Mouse (Mus musculus) ES-E14 (cell line): ENCODE results near the gene Slc24a4. TPM values are rescaled to one million over a fixed set of nuclear protein-coding genes. Genes with fewer than 3 reads are reported as not detected.

ENCODE experiments used
- DNase-seq: peaks from one replicate; pipeline ENCODE4 v3.0.0-alpha.2; 2013; ENCODE audit warnings: low read depth, low spot score
- H3K27ac ChIP-seq: 2 replicates; pipeline ENCODE4 v1.5.1; 2012; ENCODE audit warnings: low read depth, mild to moderate bottlenecking, low read length, moderate library complexity, mixed read lengths; ENCODE audit not compliant: poor library complexity, insufficient read depth, severe bottlenecking
- H3K36me3 ChIP-seq: 2 replicates; pipeline ENCODE4 v1.6.1; 2012; ENCODE audit warnings: mild to moderate bottlenecking, low read length, moderate library complexity, mixed read lengths; ENCODE audit not compliant: control insufficient read depth, poor library complexity, insufficient read depth, severe bottlenecking
- H3K4me1 ChIP-seq, 2 experiments: fragments of 150-350 bp in 1 of 2; sonication (generic) in 1 of 2; 2 replicates each; pipeline ENCODE4 v1.6.1; 2012; ENCODE audit warnings: low read length in 2 of 2, mild to moderate bottlenecking in 1 of 2, mixed read lengths in 1 of 2; ENCODE audit not compliant: control insufficient read depth in 2 of 2, insufficient read depth in 2 of 2, poor library complexity in 1 of 2
- H3K4me3 ChIP-seq, 2 experiments: fragments of 150-350 bp in 1 of 2; sonication (generic) in 1 of 2; 2 replicates each; pipeline ENCODE4 v1.5.1; 2012; ENCODE audit warnings: low read length in 2 of 2, low read depth in 1 of 2, mild to moderate bottlenecking in 1 of 2, mixed read lengths in 1 of 2; ENCODE audit not compliant: insufficient read depth in 1 of 2, poor library complexity in 1 of 2, severe bottlenecking in 1 of 2
- H3K9ac ChIP-seq: 2 replicates; pipeline ENCODE4 v1.6.1; 2012; ENCODE audit warnings: low read depth, mild to moderate bottlenecking, low read length, mixed read lengths; ENCODE audit not compliant: poor library complexity, insufficient read depth, severe bottlenecking
- H3K9me3 ChIP-seq: fragments of 150-350 bp; sonication (generic); 2 replicates; pipeline ENCODE4 v1.6.1; 2012; ENCODE audit warnings: low read depth, mild to moderate bottlenecking, low read length; ENCODE audit not compliant: control insufficient read depth, insufficient read depth
- CHD2 ChIP-seq: IDR thresholded peaks from 2 replicates; pipeline ENCODE4 v1.6.1; 2014; ENCODE audit warnings: mild to moderate bottlenecking, low read depth, low read length, inconsistent platforms
- HCFC1 ChIP-seq: IDR thresholded peaks from 2 replicates; pipeline ENCODE4 v1.6.1; 2012; ENCODE audit warnings: low read length, inconsistent platforms, borderline replicate concordance; ENCODE audit not compliant: insufficient read depth
- MAFK ChIP-seq: IDR thresholded peaks from 2 replicates; pipeline ENCODE4 v1.6.1; 2014; ENCODE audit warnings: mild to moderate bottlenecking, low read depth, low read length, inconsistent platforms; ENCODE audit not compliant: insufficient read depth
- ZC3H11A ChIP-seq: IDR thresholded peaks from 2 replicates; pipeline ENCODE4 v1.6.1; 2012; ENCODE audit warnings: low read depth, mild to moderate bottlenecking, inconsistent platforms, low read length, borderline replicate concordance
- ZNF384 ChIP-seq: IDR thresholded peaks from 2 replicates; pipeline ENCODE4 v1.6.1; 2012; ENCODE audit warnings: low read depth, low read length, inconsistent platforms
- in situ Hi-C, 2 experiments: fragments of 600-800 bp; cut with MboI; formaldehyde crosslinking; loops; one replicate each; pipeline ENCODE4 v1.15.1; 2025; ENCODE audit warnings: low sequenced_read_pairs in 2 of 2, inconsistent platforms in 1 of 2; ENCODE audit not compliant: unreplicated experiment in 2 of 2
- total RNA-seq: library from RNA; depleted of rRNA; stranded (reverse); fragments of 300-350 nt; gene quantifications from 2 replicates; pipeline ENCODE4 v1.2.3, GENCODE M21; 2012

The Slc24a4 gene
- total RNA-seq, 1 experiment, result 0.27 TPM

GRCm38 (mm10) chr12:102294634-102295033 lies 166.1 kb downstream of the Slc24a4 start:
- H3K27ac ChIP-seq, result no peak overlapping the region

GRCm38 (mm10) chr12:102295230-102295629 lies 166.7 kb downstream of the Slc24a4 start:
- H3K4me3 ChIP-seq, result no peak overlapping the region
- no peak overlapping the region for H3K27ac ChIP-seq
- no peak for TF ChIP-seq MAFK
- no peak for TF ChIP-seq ZNF384
- TF ChIP-seq CHD2, result no peak
- no peak for TF ChIP-seq ZC3H11A
- TF ChIP-seq HCFC1, result no peak
- no peaks in the 10 kb centered on the region for H3K4me1 ChIP-seq
- no peaks in the 10 kb centered on the region for H3K36me3 ChIP-seq
- no peaks in the 10 kb centered on the region for H3K9me3 ChIP-seq
- no peak overlapping the region for H3K9ac ChIP-seq
- no peak for DNase-seq
- in situ Hi-C loops, result no loop called here

More at GRCm38 (mm10) chr12:102294634-102295033, 166.1 kb downstream of the Slc24a4 start:
- DNase-seq, result no peak
- in situ Hi-C loops, result no loop called here
- TF ChIP-seq ZC3H11A, result no peak
- TF ChIP-seq HCFC1, result no peak
- no peak for TF ChIP-seq ZNF384
- H3K9ac ChIP-seq, result no peak overlapping the region
- H3K4me1 ChIP-seq, result no peaks in the 10 kb centered on the region
- no peaks in the 10 kb centered on the region for H3K36me3 ChIP-seq
- no peak overlapping the region for H3K4me3 ChIP-seq
- H3K9me3 ChIP-seq, result no peaks in the 10 kb centered on the region

- DNase-seq, result no peak
- no peaks in the 10 kb centered on the region for H3K36me3 ChIP-seq
- H3K9ac ChIP-seq, result no peak overlapping the region
- no peaks in the 10 kb centered on the region for H3K4me1 ChIP-seq
- no peaks in the 10 kb centered on the region for H3K9me3 ChIP-seq
- H3K27ac ChIP-seq, result no peak overlapping the region
- in situ Hi-C loops, result no loop called here
- no peak overlapping the region for H3K4me3 ChIP-seq
- TF ChIP-seq MAFK (no peak), ZNF384 (no peak), HCFC1 (no peak), ZC3H11A (no peak), CHD2 (no peak)
Measured at GRCm38 (mm10) chr12:102295662-102296061, 167.1 kb downstream of the Slc24a4 start.

GRCm38 (mm10) chr12:102296361-102296760 lies 167.8 kb downstream of the Slc24a4 start:
- TF ChIP-seq HCFC1 (no peak), ZNF384 (no peak), CHD2 (no peak), MAFK (no peak), ZC3H11A (no peak)
- no peaks in the 10 kb centered on the region for H3K4me1 ChIP-seq

GRCm38 (mm10) chr12:102296967-102297366 lies 168.4 kb downstream of the Slc24a4 start:
- H3K27ac ChIP-seq, result no peak overlapping the region
- in situ Hi-C loops, result no loop called here
- no peak for DNase-seq

More at GRCm38 (mm10) chr12:102296361-102296760, 167.8 kb downstream of the Slc24a4 start:
- Histone ChIP-seq H3K9me3 (no peaks in the 10 kb centered on the region), H3K27ac (no peak overlapping the region), H3K9ac (no peak overlapping the region), H3K36me3 (no peaks in the 10 kb centered on the region), H3K4me3 (no peak overlapping the region)
- in situ Hi-C loops, result no loop called here
- no peak for DNase-seq

More at GRCm38 (mm10) chr12:102296967-102297366, 168.4 kb downstream of the Slc24a4 start:
- no peaks in the 10 kb centered on the region for H3K4me1 ChIP-seq
- no peaks in the 10 kb centered on the region for H3K9me3 ChIP-seq
- H3K4me3 ChIP-seq, result no peak overlapping the region
- no peaks in the 10 kb centered on the region for H3K36me3 ChIP-seq
- TF ChIP-seq MAFK (no peak), ZNF384 (no peak), CHD2 (no peak), ZC3H11A (no peak), HCFC1 (no peak)
- no peak overlapping the region for H3K9ac ChIP-seq
